Mouse (Mus musculus) heart, adult 9 months (tissue): ENCODE data around the gene Dedd2.

Experiments
- DNase-seq, 2 experiments: peaks; one replicate each; pipeline ENCODE4 v3.0.0; 2022; ENCODE audit warnings: low spot score in 2 of 2

The Dedd2 gene

DNA sequence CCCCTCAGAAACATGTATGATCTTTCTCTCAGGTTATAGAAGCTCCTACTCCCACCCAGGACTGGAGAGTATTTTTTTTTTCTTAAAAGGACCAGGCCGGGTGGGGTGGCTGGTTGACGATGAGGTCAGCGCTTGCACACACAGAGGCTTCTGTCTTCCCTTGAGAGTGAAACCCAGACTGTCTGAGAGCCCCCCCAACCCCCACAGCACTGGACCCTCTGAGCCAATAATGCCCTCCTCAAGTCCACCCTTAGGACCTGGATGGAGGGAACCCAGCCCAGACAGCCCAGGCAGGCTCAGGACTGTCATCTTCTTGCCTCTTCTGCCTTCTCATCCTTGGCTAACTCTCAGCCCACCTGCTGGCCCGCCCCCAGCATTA, 26.3 kb upstream of the Dedd2 start:
- DNase-seq = no peak

DNA sequence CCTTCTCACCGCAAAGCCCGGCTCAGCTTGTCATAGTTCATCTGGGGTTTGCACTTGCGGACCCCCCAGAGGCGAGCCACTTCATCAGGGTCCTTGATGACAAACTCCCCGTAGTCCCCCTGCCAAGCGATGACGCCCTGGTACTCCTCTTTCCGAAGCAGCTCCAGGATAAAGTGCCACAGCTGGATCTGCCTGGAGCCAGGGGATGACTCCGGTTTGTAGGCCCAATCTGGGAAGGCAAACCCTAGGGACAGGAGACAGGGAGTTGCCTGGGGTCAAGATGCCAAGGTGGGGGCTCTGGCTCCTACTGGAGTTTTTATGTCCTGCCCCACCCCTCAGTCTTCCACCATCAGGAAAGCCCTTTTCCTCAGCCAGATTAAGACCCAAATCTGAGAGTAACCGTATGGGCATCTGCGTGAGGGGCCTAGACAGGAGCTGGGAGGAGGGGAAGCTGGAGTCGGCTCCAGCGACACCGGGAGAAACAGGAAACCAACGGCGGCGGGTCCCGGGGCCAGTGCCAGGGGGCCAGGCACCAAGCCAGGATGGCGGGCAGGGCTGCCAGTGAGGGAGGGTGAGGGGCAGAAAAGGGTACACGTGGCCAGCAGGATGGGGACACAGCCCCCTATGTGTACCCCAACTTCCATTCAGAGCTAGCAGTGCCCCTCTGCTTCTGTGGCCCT, 25.8 kb upstream of the Dedd2 start:
- DNase-seq = no peak

GRCm38 (mm10) chr7:25244562-25245369, 24.4 kb upstream of the Dedd2 start:
- DNase-seq = no peak

GRCm38 (mm10) chr7:25243361-25243760, 22.9 kb upstream of the Dedd2 start:
- DNase-seq = no peak

DNA sequence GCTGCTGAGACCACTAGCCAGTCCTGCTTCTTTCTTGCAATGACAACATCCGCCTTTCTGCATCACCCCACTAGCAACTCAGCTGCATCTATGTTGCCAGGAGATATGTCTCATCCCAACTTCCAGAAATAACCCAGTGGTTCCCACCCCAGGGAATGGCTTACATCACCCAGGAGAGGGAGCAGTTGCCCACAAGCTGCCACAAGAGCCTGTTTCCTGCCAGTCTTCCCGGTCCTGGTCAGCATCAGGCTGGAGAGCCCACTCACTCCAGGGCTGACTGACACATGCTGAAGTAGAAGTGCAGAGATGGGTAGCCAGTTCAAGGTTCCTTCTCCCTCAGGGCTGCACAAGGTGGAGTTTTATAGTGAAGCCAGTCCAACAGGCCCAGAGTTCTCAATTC, 20.6 kb upstream of the Dedd2 start:
- peak; percentile 72 to 73 for DNase-seq

DNA sequence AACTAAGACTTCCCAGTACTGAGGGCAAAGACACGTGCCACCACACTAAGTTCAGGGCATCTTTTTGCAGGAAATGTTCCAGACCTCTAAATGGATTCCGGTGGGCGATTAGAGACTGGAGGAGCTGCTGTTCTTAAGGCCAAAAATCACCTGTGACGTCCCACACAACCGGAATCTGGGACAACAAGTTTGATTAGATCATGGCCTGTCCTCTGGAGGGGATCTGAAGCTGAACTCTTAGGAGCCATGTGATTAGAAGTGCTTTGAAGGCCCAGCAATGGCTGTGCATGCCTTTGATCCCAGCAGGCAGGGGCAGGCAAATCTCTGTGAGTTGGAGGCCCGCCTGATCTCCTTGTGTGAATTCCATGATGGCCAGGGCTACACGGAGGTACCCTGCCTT, 20.2 kb upstream of the Dedd2 start:
- DNase-seq = no peak

GRCm38 (mm10) chr7:25238829-25239623, 18.6 kb upstream of the Dedd2 start:
- peak; percentile 88 to 89 for DNase-seq

DNA sequence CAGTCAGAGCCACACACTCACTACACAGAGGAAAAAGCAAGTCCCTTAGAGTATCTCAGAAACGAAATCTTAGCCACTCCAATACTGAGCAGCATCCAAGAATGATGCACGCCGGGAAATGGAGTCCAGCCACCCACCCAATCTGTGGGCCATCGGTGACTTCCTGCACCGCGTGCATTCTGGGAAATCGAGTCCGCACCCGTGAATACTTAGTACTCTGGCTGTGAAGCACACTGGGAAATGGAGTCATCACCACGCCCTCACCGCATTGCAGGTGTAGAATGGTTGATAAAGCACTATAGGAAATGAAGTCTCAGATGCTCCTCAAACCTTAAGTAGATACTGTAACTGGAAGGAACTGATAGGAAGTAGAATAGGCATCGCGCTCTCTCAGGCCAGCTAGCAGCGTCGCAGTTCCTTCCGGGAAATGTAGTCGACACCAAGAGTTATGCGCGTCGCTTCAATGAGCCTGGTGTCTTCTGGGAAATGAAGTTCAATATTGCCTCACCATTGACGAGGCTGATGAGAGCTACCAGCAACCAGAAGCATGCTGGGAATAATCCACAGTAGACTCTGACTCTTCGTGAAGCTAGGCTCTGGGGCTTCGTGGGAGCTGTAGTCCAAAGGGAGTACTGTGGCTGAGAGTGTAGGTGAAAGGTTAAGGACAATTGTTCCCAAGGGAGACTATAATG, 17.7 kb upstream of the Dedd2 start:
- peak; percentile 94 to 98 for DNase-seq

GRCm38 (mm10) chr7:25237249-25238014, 17.0 kb upstream of the Dedd2 start, which contains the start of gene Gsk3a:
Gsk3a (minus strand) TSS chr7:25237851.
- DNase-seq = peak; percentile 97 to 99

GRCm38 (mm10) chr7:25235526-25235925, 15.1 kb upstream of the Dedd2 start:
- no peak for DNase-seq

GRCm38 (mm10) chr7:25233061-25233460, 12.6 kb upstream of the Dedd2 start:
- DNase-seq = no peak

- no peak for DNase-seq
Measured at GRCm38 (mm10) chr7:25232101-25232648, 11.8 kb upstream of the Dedd2 start.

GRCm38 (mm10) chr7:25230690-25231285, 10.4 kb upstream of the Dedd2 start:
- DNase-seq = no peak

GRCm38 (mm10) chr7:25227523-25228300, 7.3 kb upstream of the Dedd2 start:
- DNase-seq = no peak

DNA sequence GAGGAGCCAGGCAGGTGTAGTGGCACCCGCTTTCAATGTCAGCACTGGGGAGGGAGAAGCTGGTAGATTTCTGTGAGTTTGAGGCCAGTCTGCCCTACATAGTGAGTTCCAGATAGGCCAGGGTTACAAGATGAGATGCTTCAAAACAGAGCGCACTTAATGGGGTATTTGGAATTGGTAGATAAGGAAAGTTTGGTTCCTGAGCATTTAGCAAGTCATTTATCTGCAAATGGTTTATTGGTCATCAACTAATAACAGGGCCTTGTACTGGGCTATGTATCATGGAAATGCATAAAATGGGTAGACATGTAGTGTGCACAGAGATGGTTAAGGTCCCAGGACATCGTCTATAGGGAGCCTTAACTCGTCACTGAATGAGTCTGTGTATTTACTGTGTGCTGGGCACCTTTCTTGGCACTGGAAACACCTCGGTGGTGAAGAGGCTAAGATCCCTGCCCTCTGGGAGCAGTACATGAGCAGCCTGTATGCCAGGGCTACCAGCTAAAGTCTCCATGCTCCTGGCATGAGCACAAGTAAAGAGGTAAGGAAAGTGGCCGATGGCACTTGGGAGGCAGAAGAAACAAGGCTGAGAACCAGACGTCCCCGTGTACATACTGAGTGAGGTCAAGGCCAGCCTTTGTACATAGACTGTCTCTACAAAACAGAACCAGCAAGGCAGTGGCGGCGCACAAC, 2.0 kb upstream of the Dedd2 start:
- no peak for DNase-seq

GRCm38 (mm10) chr7:25221102-25221883, 878 bp upstream of the Dedd2 start, which contains the start of gene Zfp526:
Zfp526 (plus strand) TSS chr7:25221425.
- peak; percentile 99 for DNase-seq

DNA sequence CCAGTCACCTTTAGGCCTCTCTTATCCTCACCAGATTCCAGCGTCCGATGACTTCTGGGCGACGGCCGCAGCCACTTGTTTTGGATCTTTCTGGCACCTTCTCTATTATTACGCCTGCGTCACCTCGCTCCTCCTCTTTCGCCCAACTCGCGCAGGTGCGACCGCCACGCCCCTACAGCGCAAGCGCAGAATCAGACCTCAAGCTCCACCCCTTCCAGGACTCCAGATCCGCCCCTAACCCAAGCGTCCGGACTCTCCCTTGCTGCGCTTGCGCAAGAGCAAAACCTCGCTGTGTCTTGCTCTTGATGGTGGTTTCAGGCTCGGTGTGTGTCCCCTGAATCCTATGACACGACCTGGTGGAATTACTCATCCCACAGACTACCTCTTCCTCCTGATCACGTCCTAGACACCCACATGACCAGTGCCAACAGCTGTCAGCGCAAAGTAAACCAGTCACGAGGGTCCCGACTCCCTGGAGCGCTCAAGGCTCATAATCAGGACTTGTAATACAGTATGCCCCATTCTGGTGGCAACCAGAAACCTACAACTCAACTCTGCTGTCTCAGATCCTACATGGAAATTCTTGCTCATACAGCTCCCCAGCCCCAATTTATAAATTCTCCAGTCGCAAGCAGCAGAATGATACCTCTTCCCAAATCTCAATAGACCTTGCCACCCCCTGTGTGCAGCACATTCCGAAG, 509 bp downstream of the Dedd2 start:
- DNase-seq = peak; percentile 96 to 97

- no peak for DNase-seq
Measured at GRCm38 (mm10) chr7:25219416-25219750, 1.0 kb downstream of the Dedd2 start.
